Mouse (Mus musculus): ENCODE measurements around the gene Cybrd1. TPM values are rescaled to one million over a fixed set of nuclear protein-coding genes. Genes with fewer than 3 reads are reported as not detected.

Cybrd1 gene
- polyA plus RNA-seq, 1 experiment from 2014 or later = 4.3 TPM

- no peak overlapping the region for H3K4me3 ChIP-seq (replicated peaks; ENCODE audit: low read length)
- ATAC-seq (ENCODE audit: low FRiP score) (no peak), DNase-seq (ENCODE audit: low spot score) (peak; percentile 60)
- WGBS = 4% methylated on average over 5 of the region's 5 CpGs
- H3K4me1 ChIP-seq (replicated peaks; ENCODE audit: control insufficient read depth, insufficient read depth, low read length) = peaks cover 9% of the 10 kb centered on the region
- H3K36me3 ChIP-seq (replicated peaks; ENCODE audit: control insufficient read depth, insufficient read depth) = no peaks in the 10 kb centered on the region
- peak overlapping the region; percentile 22; the same call in 1 of the 2 replicates for H3K27ac ChIP-seq
- H3K9ac ChIP-seq = no peak overlapping the region
- H3K27me3 ChIP-seq (ENCODE audit: control insufficient read depth, insufficient read depth, low read length) = peaks cover 29% of the 10 kb centered on the region
- no peak overlapping the region for H3K4me2 ChIP-seq (replicated peaks)
- H3K9me3 ChIP-seq (ENCODE audit: control insufficient read depth, low read length) = no peaks in the 10 kb centered on the region
Observed at GRCm38 (mm10) chr2:71121406-71121805, 3.7 kb downstream of the Cybrd1 start.

GRCm38 (mm10) chr2:71122268-71123029, 4.7 kb downstream of the Cybrd1 start:
- H3K9ac ChIP-seq = no peak overlapping the region
- no peak for ATAC-seq (ENCODE audit: low FRiP score)
- H3K4me1 ChIP-seq (replicated peaks; ENCODE audit: control insufficient read depth, insufficient read depth, low read length) = peaks cover 9% of the 10 kb centered on the region
- H3K4me2 ChIP-seq (replicated peaks) = no peak overlapping the region
- WGBS = 62% methylated on average over 13 of the region's 13 CpGs
- no peak for DNase-seq (ENCODE audit: low spot score)
- peak overlapping the region; percentile 70 for H3K27ac ChIP-seq
- no peaks in the 10 kb centered on the region for H3K36me3 ChIP-seq (replicated peaks; ENCODE audit: control insufficient read depth, insufficient read depth)
- no peaks in the 10 kb centered on the region for H3K9me3 ChIP-seq (ENCODE audit: control insufficient read depth, low read length)
- no peak overlapping the region for H3K4me3 ChIP-seq (replicated peaks; ENCODE audit: low read length)
- peaks cover 25% of the 10 kb centered on the region for H3K27me3 ChIP-seq (ENCODE audit: control insufficient read depth, insufficient read depth, low read length)

- H3K27ac ChIP-seq = no peak overlapping the region
- H3K27me3 ChIP-seq (ENCODE audit: control insufficient read depth, insufficient read depth, low read length) = peaks cover 14% of the 10 kb centered on the region
- no peaks in the 10 kb centered on the region for H3K9me3 ChIP-seq (ENCODE audit: control insufficient read depth, low read length)
- no peak overlapping the region for H3K9ac ChIP-seq
- no peak for DNase-seq (ENCODE audit: low spot score)
- 74% methylated on average over 2 of the region's 2 CpGs for WGBS
- no peak overlapping the region for H3K4me3 ChIP-seq (replicated peaks; ENCODE audit: low read length)
- no peaks in the 10 kb centered on the region for H3K4me1 ChIP-seq (replicated peaks; ENCODE audit: control insufficient read depth, insufficient read depth, low read length)
- ATAC-seq (ENCODE audit: low FRiP score) = peak; percentile 59; the same call in 1 of the 2 replicates
- H3K4me2 ChIP-seq (replicated peaks) = no peak overlapping the region
- H3K36me3 ChIP-seq (replicated peaks; ENCODE audit: control insufficient read depth, insufficient read depth) = no peaks in the 10 kb centered on the region
Observed at GRCm38 (mm10) chr2:71123591-71123990, 5.9 kb downstream of the Cybrd1 start.

GRCm38 (mm10) chr2:71127779-71128534, 10.2 kb downstream of the Cybrd1 start:
- ATAC-seq (ENCODE audit: low FRiP score) = no peak
- Histone ChIP-seq H3K4me2 (replicated peaks) (no peak overlapping the region), H3K36me3 (replicated peaks; ENCODE audit: control insufficient read depth, insufficient read depth) (no peaks in the 10 kb centered on the region), H3K4me1 (replicated peaks; ENCODE audit: control insufficient read depth, insufficient read depth, low read length) (no peaks in the 10 kb centered on the region), H3K4me3 (replicated peaks; ENCODE audit: low read length) (no peak overlapping the region), H3K27ac (no peak overlapping the region), H3K27me3 (ENCODE audit: control insufficient read depth, insufficient read depth, low read length) (no peaks in the 10 kb centered on the region), H3K9me3 (ENCODE audit: control insufficient read depth, low read length) (no peaks in the 10 kb centered on the region), H3K9ac (no peak overlapping the region)
- DNase-seq (ENCODE audit: low spot score) = no peak
- 84% methylated on average over 10 of the region's 10 CpGs for WGBS

- Histone ChIP-seq H3K27ac (no peak overlapping the region), H3K4me2 (replicated peaks) (no peak overlapping the region), H3K9ac (no peak overlapping the region), H3K36me3 (replicated peaks; ENCODE audit: control insufficient read depth, insufficient read depth) (no peaks in the 10 kb centered on the region), H3K27me3 (ENCODE audit: control insufficient read depth, insufficient read depth, low read length) (no peaks in the 10 kb centered on the region), H3K9me3 (ENCODE audit: control insufficient read depth, low read length) (no peaks in the 10 kb centered on the region), H3K4me1 (replicated peaks; ENCODE audit: control insufficient read depth, insufficient read depth, low read length) (no peaks in the 10 kb centered on the region), H3K4me3 (replicated peaks; ENCODE audit: low read length) (no peak overlapping the region)
- WGBS = 89% methylated on average over 2 of the region's 2 CpGs
- no peak for DNase-seq (ENCODE audit: low spot score)
- no peak for ATAC-seq (ENCODE audit: low FRiP score)
Observed at GRCm38 (mm10) chr2:71130366-71130765, 12.6 kb downstream of the Cybrd1 start.

- H3K4me2 ChIP-seq (replicated peaks) = no peak overlapping the region
- no peak for ATAC-seq (ENCODE audit: low FRiP score)
- WGBS = 92% methylated on average over 3 of the region's 3 CpGs
Observed at GRCm38 (mm10) chr2:71131866-71132496, 14.3 kb downstream of the Cybrd1 start.

GRCm38 (mm10) chr2:71134041-71134505, 16.4 kb downstream of the Cybrd1 start:
- no peak for ATAC-seq (ENCODE audit: low FRiP score)
- 93% methylated on average over 9 of the region's 9 CpGs for WGBS
- Histone ChIP-seq H3K9me3 (ENCODE audit: control insufficient read depth, low read length) (no peaks in the 10 kb centered on the region), H3K27ac (no peak overlapping the region), H3K4me1 (replicated peaks; ENCODE audit: control insufficient read depth, insufficient read depth, low read length) (no peaks in the 10 kb centered on the region), H3K4me3 (replicated peaks; ENCODE audit: low read length) (no peak overlapping the region), H3K9ac (no peak overlapping the region), H3K4me2 (replicated peaks) (no peak overlapping the region), H3K36me3 (replicated peaks; ENCODE audit: control insufficient read depth, insufficient read depth) (no peaks in the 10 kb centered on the region), H3K27me3 (ENCODE audit: control insufficient read depth, insufficient read depth, low read length) (no peaks in the 10 kb centered on the region)
- DNase-seq (ENCODE audit: low spot score) = no peak

More at GRCm38 (mm10) chr2:71131866-71132496, 14.3 kb downstream of the Cybrd1 start:
- no peaks in the 10 kb centered on the region for H3K9me3 ChIP-seq (ENCODE audit: control insufficient read depth, low read length)
- H3K27ac ChIP-seq = no peak overlapping the region
- no peaks in the 10 kb centered on the region for H3K4me1 ChIP-seq (replicated peaks; ENCODE audit: control insufficient read depth, insufficient read depth, low read length)
- H3K9ac ChIP-seq = no peak overlapping the region
- no peaks in the 10 kb centered on the region for H3K36me3 ChIP-seq (replicated peaks; ENCODE audit: control insufficient read depth, insufficient read depth)
- H3K4me3 ChIP-seq (replicated peaks; ENCODE audit: low read length) = no peak overlapping the region
- no peak for DNase-seq (ENCODE audit: low spot score)
- H3K27me3 ChIP-seq (ENCODE audit: control insufficient read depth, insufficient read depth, low read length) = no peaks in the 10 kb centered on the region

GRCm38 (mm10) chr2:71134836-71135235, 17.1 kb downstream of the Cybrd1 start:
- Histone ChIP-seq H3K4me1 (replicated peaks; ENCODE audit: control insufficient read depth, insufficient read depth, low read length) (no peaks in the 10 kb centered on the region), H3K36me3 (replicated peaks; ENCODE audit: control insufficient read depth, insufficient read depth) (no peaks in the 10 kb centered on the region), H3K27ac (no peak overlapping the region), H3K4me3 (replicated peaks; ENCODE audit: low read length) (no peak overlapping the region), H3K4me2 (replicated peaks) (no peak overlapping the region), H3K27me3 (ENCODE audit: control insufficient read depth, insufficient read depth, low read length) (no peaks in the 10 kb centered on the region), H3K9me3 (ENCODE audit: control insufficient read depth, low read length) (no peaks in the 10 kb centered on the region), H3K9ac (no peak overlapping the region)
- DNase-seq (ENCODE audit: low spot score) (no peak), ATAC-seq (ENCODE audit: low FRiP score) (no peak)
- WGBS = 74% methylated on average over 5 of the region's 5 CpGs

- no peak for DNase-seq (ENCODE audit: low spot score)
- Histone ChIP-seq H3K4me2 (replicated peaks) (no peak overlapping the region), H3K4me1 (replicated peaks; ENCODE audit: control insufficient read depth, insufficient read depth, low read length) (no peaks in the 10 kb centered on the region), H3K9ac (no peak overlapping the region), H3K4me3 (replicated peaks; ENCODE audit: low read length) (no peak overlapping the region), H3K27ac (no peak overlapping the region), H3K27me3 (ENCODE audit: control insufficient read depth, insufficient read depth, low read length) (no peaks in the 10 kb centered on the region), H3K36me3 (replicated peaks; ENCODE audit: control insufficient read depth, insufficient read depth) (no peaks in the 10 kb centered on the region), H3K9me3 (ENCODE audit: control insufficient read depth, low read length) (no peaks in the 10 kb centered on the region)
- ATAC-seq (ENCODE audit: low FRiP score) = no peak
- 68% methylated on average over 4 of the region's 4 CpGs for WGBS
Observed at GRCm38 (mm10) chr2:71140622-71141021, 22.9 kb downstream of the Cybrd1 start.
